Mouse (Mus musculus) MEL (cell line): ENCODE data around the gene Ascl4. TPM values are rescaled to one million over a fixed set of nuclear protein-coding genes. Genes with fewer than 3 reads are reported as not detected.

Experiments used
- DNase-seq: peaks from one replicate; pipeline ENCODE4 v3.0.0; 2011; ENCODE audit warnings: low read depth, low spot score
- H3K27ac ChIP-seq: 2 replicates; pipeline ENCODE4 v1.5.1; 2012; ENCODE audit warnings: low read depth, mild to moderate bottlenecking, control low read depth, low read length, moderate library complexity; ENCODE audit not compliant: control insufficient read depth
- H3K27me3 ChIP-seq, 2 experiments: fragments of 150-350 bp in 1 of 2; sonication (generic) in 1 of 2; 2 replicates each; pipeline ENCODE4 v1.6.1; 2012; ENCODE audit warnings: low read length in 2 of 2, mild to moderate bottlenecking in 2 of 2, improper control_type of control experiment in 1 of 2, moderate library complexity in 1 of 2; ENCODE audit not compliant: insufficient read depth in 2 of 2, control insufficient read depth in 1 of 2
- H3K36me3 ChIP-seq, 2 experiments: 2 replicates each; pipeline ENCODE4 v1.6.1; 2012 to 2014; ENCODE audit warnings: low read length in 2 of 2, improper control_type of control experiment in 1 of 2, inconsistent platforms in 1 of 2, mild to moderate bottlenecking in 1 of 2; ENCODE audit not compliant: insufficient read depth in 2 of 2, control insufficient read depth in 1 of 2
- H3K4me1 ChIP-seq, 2 experiments: fragments of 150-350 bp in 1 of 2; sonication (generic) in 1 of 2; 2 replicates each; pipeline ENCODE4 v1.6.1; 2012; ENCODE audit warnings: low read length in 2 of 2, improper control_type of control experiment in 1 of 2, mild to moderate bottlenecking in 1 of 2; ENCODE audit not compliant: insufficient read depth in 2 of 2, control insufficient read depth in 1 of 2
- H3K4me3 ChIP-seq, 2 experiments: fragments of 150-350 bp in 1 of 2; sonication (generic) in 1 of 2; 2 replicates each; pipeline ENCODE4 v1.5.1; 2012; ENCODE audit warnings: low read depth in 2 of 2, low read length in 2 of 2, mild to moderate bottlenecking in 2 of 2, moderate library complexity in 2 of 2, control low read depth in 1 of 2, improper control_type of control experiment in 1 of 2; ENCODE audit not compliant: control insufficient read depth in 1 of 2, insufficient read depth in 1 of 2
- H3K79me2 ChIP-seq: 2 replicates; pipeline ENCODE4 v1.6.1; 2012; ENCODE audit warnings: mild to moderate bottlenecking, low read length, moderate library complexity; ENCODE audit not compliant: control insufficient read depth, poor library complexity, insufficient read depth
- H3K9ac ChIP-seq: 2 replicates; pipeline ENCODE4 v1.6.1; 2012; ENCODE audit warnings: low read depth, mild to moderate bottlenecking, control low read depth, low read length, moderate library complexity; ENCODE audit not compliant: control insufficient read depth, poor library complexity, severe bottlenecking
- H3K9me3 ChIP-seq: fragments of 150-350 bp; sonication (generic); replicated peaks from 2 replicates; pipeline ENCODE4 v1.6.1; 2012; ENCODE audit warnings: mild to moderate bottlenecking, low read length, improper control_type of control experiment, moderate library complexity; ENCODE audit not compliant: insufficient read depth
- BHLHE40 ChIP-seq: IDR thresholded peaks from 2 replicates; pipeline ENCODE4 v1.6.1; 2012; ENCODE audit warnings: low read depth, mild to moderate bottlenecking, inconsistent platforms, low read length, improper control_type of control experiment, borderline replicate concordance
- CHD2 ChIP-seq: IDR thresholded peaks from 2 replicates; pipeline ENCODE4 v1.6.1; 2011; ENCODE audit warnings: low read length, improper control_type of control experiment
- EP300 ChIP-seq, 2 experiments: IDR thresholded peaks; 2 replicates each; pipeline ENCODE4 v1.6.1; 2011; ENCODE audit warnings: improper control_type of control experiment in 2 of 2, low read length in 2 of 2, low read depth in 1 of 2, mild to moderate bottlenecking in 1 of 2
- GABPA ChIP-seq: IDR thresholded peaks from 2 replicates; pipeline ENCODE4 v1.6.1; 2012; ENCODE audit warnings: low read depth, mild to moderate bottlenecking, inconsistent platforms, low read length, improper control_type of control experiment, moderate library complexity
- HCFC1 ChIP-seq: IDR thresholded peaks from 2 replicates; pipeline ENCODE4 v1.6.1; 2012; ENCODE audit warnings: low read depth, mild to moderate bottlenecking, inconsistent platforms, low read length, improper control_type of control experiment, moderate library complexity
- JUND ChIP-seq: IDR thresholded peaks from 2 replicates; pipeline ENCODE4 v1.6.1; 2011; ENCODE audit warnings: low read depth, mild to moderate bottlenecking, improper control_type of control experiment, low read length
- MAFK ChIP-seq: IDR thresholded peaks from 2 replicates; pipeline ENCODE4 v1.6.1; 2011; ENCODE audit warnings: low read depth, mild to moderate bottlenecking, low read length, improper control_type of control experiment, borderline replicate concordance
- MAX ChIP-seq: IDR thresholded peaks from 2 replicates; pipeline ENCODE4 v1.6.1; 2011; ENCODE audit warnings: low read length, improper control_type of control experiment
- MXI1 ChIP-seq: IDR thresholded peaks from 2 replicates; pipeline ENCODE4 v1.6.1; 2011; ENCODE audit warnings: mild to moderate bottlenecking, low read depth, low read length, improper control_type of control experiment
- NRF1 ChIP-seq: IDR thresholded peaks from 2 replicates; pipeline ENCODE4 v1.6.1; 2014; ENCODE audit warnings: low read depth, mild to moderate bottlenecking, inconsistent platforms, low read length, improper control_type of control experiment, moderate library complexity; ENCODE audit not compliant: poor library complexity, insufficient read depth, severe bottlenecking
- POLR2AphosphoS2 ChIP-seq: IDR thresholded peaks from 2 replicates; pipeline ENCODE4 v1.6.1; 2011; ENCODE audit warnings: low read length, improper control_type of control experiment
- POLR2AphosphoS5 ChIP-seq: IDR thresholded peaks from 2 replicates; pipeline ENCODE4 v1.6.1; 2012; ENCODE audit warnings: low read depth, borderline replicate concordance, mild to moderate bottlenecking, inconsistent platforms, low read length, moderate library complexity, mixed read lengths
- RCOR1 ChIP-seq: IDR thresholded peaks from 2 replicates; pipeline ENCODE4 v1.6.1; 2012; ENCODE audit warnings: low read depth, mild to moderate bottlenecking, inconsistent platforms, low read length, improper control_type of control experiment
- SMC3 ChIP-seq: IDR thresholded peaks from 2 replicates; pipeline ENCODE4 v1.6.1; 2011; ENCODE audit warnings: low read depth, low read length, improper control_type of control experiment
- ZMIZ1 ChIP-seq: IDR thresholded peaks from 2 replicates; pipeline ENCODE4 v1.6.1; 2012; ENCODE audit warnings: low read depth, mild to moderate bottlenecking, inconsistent platforms, low read length, improper control_type of control experiment, moderate library complexity
- polyA plus RNA-seq, 2 experiments: library from polyadenylated mRNA; stranded (reverse) in 1 of 2; unstranded in 1 of 2; fragments of >175 nt in 1 of 2; fragments of >200 nt in 1 of 2; gene quantifications; 2 replicates each; pipeline versions ENCODE4 v1.2.1 to v1.2.4; 2012; ENCODE audit warnings: low replicate concordance in 2 of 2, low read depth in 1 of 2; ENCODE audit not compliant: insufficient read length in 2 of 2, insufficient read depth in 1 of 2, missing spikeins in 1 of 2
- total RNA-seq: library from RNA; depleted of rRNA; stranded (reverse); fragments of 300-350 nt; gene quantifications from 2 replicates; pipeline ENCODE4 v1.2.3, GENCODE M21; 2012

The Ascl4 gene
- total and polyA plus RNA-seq, 3 experiments = not detected

DNA sequence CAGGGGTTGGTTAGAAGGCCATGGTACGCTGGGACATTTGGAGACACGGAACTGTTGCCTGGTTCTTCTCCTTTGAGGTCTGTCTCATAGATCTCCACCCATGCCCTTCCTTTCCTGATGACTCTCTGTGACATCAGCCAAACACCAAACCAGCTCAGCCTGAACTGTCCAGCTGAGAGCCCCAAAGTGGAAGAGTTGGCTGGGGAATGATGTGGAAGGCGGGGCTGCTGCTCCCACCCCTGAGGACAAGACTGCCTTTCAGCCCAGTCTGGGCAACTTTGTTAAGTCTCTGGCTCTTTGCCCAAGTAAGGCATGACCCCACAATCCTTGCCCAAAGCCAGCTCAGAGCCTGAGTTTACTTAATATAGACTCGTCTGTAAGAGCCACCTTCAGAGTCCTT lies 45.4 kb downstream of the Ascl4 start:
- H3K4me1 ChIP-seq = no peaks in the 10 kb centered on the region

DNA sequence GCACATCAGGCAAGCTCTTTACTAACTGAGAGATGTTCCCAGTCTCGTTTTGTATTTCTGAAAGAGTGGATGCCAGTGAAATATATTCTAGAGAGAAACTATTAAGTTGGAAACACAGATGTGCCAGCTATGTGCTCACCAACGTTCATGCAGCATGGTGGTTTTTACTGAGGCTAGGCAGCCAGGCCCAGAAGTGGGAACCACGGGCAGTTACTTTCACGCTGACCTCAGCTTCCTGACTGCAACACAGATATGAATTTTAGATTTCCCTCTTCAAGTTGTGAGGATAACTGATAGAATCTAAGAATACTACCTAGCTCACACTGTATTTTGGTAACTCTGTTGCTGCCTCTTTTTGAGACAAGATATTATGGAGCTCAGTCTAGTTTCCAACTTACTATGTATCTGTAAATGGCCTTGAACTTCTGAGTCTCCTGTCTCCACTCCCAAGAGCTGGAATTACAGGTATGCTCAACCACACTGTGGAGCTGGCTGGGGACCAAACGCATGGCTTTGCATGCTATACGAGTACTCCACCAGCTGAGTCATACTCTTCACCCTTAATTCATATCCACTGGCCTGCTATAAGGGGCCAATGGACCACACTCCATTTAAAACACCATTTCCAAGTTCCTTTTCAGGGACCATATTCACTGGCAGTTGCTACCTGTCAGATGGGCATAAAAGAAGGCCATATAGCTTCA lies 62.1 kb downstream of the Ascl4 start:
- Histone ChIP-seq H3K79me2 (no peaks in the 10 kb centered on the region), H3K27ac (no peak overlapping the region), H3K4me1 (no peaks in the 10 kb centered on the region), H3K9ac (no peak overlapping the region), H3K4me3 (no peak overlapping the region), H3K36me3 (no peaks in the 10 kb centered on the region), H3K9me3 (no peaks in the 10 kb centered on the region), H3K27me3 (peaks cover 0 to 2% of the 10 kb centered on the region in 2 experiments; a peak in 2 of 4 replicates)
- TF ChIP-seq ZMIZ1 (no peak), SMC3 (no peak), HCFC1 (no peak), CHD2 (no peak), EP300 (IDR thresholded peaks at IDR 0.05; ENCODE audit: low read depth in 1 of 2, low read length in 2 of 2) (no peak), MAX (no peak), GABPA (no peak)
- no peak for DNase-seq

More for the DNA sequence above, 45.4 kb downstream of the Ascl4 start:
- H3K9ac ChIP-seq = no peak overlapping the region
- H3K27ac ChIP-seq = no peak overlapping the region
- H3K9me3 ChIP-seq = no peaks in the 10 kb centered on the region
- TF ChIP-seq MXI1 (no peak), POLR2AphosphoS5 (no peak), GABPA (no peak), JUND (no peak), POLR2AphosphoS2 (no peak), MAFK (no peak), NRF1 (no peak), RCOR1 (no peak), BHLHE40 (no peak), SMC3 (no peak)
- TF ChIP-seq, all 39 proteins: peak for 0
- Histone ChIP-seq H3K4me3 (no peak overlapping the region), H3K79me2 (no peaks in the 10 kb centered on the region), H3K36me3 (no peaks in the 10 kb centered on the region), H3K27me3 (no peaks in the 10 kb centered on the region; a peak in 2 of 4 replicates)
- no peak for DNase-seq
